Mouse (Mus musculus) liver, embryonic 16.5 days (tissue): ENCODE measurements at regions not wholly inside any gene's neighbourhood (a gene's known extent, or its start where the extent isn't known, plus 50 kb on each side); places are given as distances from the start of the nearest gene placed in this dataset.

Experiments
- ATAC-seq: fragments of 200-750 bp; cut with Nextera tagmentation; 2 replicates; pipeline ENCODE4 v1.8.0; 2017; ENCODE audit warnings: low read depth, mild to moderate bottlenecking, moderate number of reproducible peaks, moderate library complexity
- H3K27ac ChIP-seq: fragments of 300-500 bp; sonication (generic); 2 replicates; pipeline ENCODE4 v1.5.1; 2014; ENCODE audit warnings: mild to moderate bottlenecking, low read length
- H3K27me3 ChIP-seq: fragments of 300-500 bp; sonication (generic); 2 replicates; pipeline ENCODE4 v1.6.1; 2014; ENCODE audit warnings: low read depth, low read length, mixed read lengths; ENCODE audit not compliant: control insufficient read depth, insufficient read depth
- H3K36me3 ChIP-seq: fragments of 300-500 bp; sonication (generic); 2 replicates; pipeline ENCODE4 v1.6.1; 2014; ENCODE audit warnings: mild to moderate bottlenecking; ENCODE audit not compliant: control insufficient read depth, insufficient read depth
- H3K4me1 ChIP-seq: fragments of 300-500 bp; sonication (generic); 2 replicates; pipeline ENCODE4 v1.6.1; 2014; ENCODE audit warnings: low read depth, low read length, mixed read lengths; ENCODE audit not compliant: control insufficient read depth
- H3K4me2 ChIP-seq: fragments of 300-500 bp; sonication (generic); 2 replicates; pipeline ENCODE4 v1.6.1; 2014; ENCODE audit warnings: low read depth, low read length, mixed read lengths
- H3K4me3 ChIP-seq: fragments of 300-500 bp; sonication (generic); 2 replicates; pipeline ENCODE4 v1.5.1; 2014; ENCODE audit warnings: low read depth, mild to moderate bottlenecking, low read length
- H3K9ac ChIP-seq: fragments of 300-500 bp; sonication (generic); 2 replicates; pipeline ENCODE4 v1.6.1; 2014; ENCODE audit warnings: low read depth, low read length
- H3K9me3 ChIP-seq: fragments of 300-500 bp; sonication (generic); replicated peaks from 2 replicates; pipeline ENCODE4 v1.6.1; 2016; ENCODE audit warnings: low read length; ENCODE audit not compliant: control insufficient read depth
- WGBS: fragments of 180-500 bp; shearing (Covaris S2); extraction: QIAGEN DNeasy Blood & Tissue Kit; methylation state at CpG from one replicate; pipeline ENCODE4 v1.1.7; 2014; ENCODE audit not compliant: insufficient replicate concordance; 5-methylcytosine and 5-hydroxymethylcytosine counted together

DNA sequence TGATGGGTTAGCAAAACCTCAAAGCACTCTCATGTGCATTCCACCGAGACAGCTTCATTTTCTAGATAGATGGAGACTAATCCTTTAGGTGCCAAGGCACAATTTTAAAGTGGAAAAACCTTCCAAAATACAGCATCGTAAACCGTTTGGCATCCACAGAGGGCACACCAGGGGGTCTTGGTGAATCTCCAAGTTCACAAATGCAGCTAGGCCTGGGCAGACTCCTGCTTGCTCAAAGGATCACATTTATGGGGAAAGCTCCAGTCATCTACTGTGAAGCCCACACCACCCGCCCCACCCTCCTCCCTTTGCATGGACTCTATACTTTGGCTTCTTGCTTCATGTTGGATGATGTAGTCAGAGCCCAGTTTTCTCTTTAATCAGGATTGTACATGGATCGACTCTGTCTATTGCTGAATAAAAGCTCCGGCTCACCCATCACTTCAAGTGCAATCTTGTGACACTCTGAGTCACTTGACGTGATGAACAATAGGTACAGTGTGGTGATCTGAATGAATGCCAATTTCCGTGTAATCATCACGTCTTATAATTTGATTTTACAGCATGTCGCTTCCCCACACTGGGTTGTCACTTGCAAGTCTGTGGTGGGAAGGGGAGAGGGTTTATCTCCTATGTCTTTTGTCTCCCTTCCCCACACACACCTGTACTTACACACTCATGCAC lies 129.2 kb upstream of the Pkdcc start:
- Histone ChIP-seq H3K9me3 (no peaks in the 10 kb centered on the region), H3K9ac (no peak overlapping the region), H3K4me1 (no peaks in the 10 kb centered on the region), H3K4me2 (no peak overlapping the region), H3K36me3 (no peaks in the 10 kb centered on the region), H3K4me3 (no peak overlapping the region), H3K27ac (no peak overlapping the region), H3K27me3 (no peaks in the 10 kb centered on the region)
- WGBS: 76% methylated on average over 10 of the region's 10 CpGs
- no peak for ATAC-seq

DNA sequence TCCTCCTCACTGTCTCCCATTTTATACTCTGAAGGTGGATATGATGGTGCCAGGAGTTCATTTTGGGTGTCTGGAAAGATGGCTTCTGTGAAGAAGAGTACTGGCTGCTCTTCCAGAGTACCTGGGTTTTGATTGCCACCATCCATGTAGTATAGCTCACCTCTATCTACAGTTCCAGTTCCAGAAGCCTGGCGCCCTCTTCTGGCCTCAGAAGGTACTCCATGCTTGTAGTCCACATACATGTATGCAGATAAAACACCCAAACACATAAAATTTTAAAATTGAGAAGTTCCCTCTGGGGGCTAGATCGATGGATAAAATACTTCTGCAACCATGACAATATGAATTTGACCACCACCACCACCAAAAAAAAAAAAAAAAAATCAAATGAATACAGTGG lies 128.4 kb upstream of the Pkdcc start:
- WGBS: 33% methylated on average over 2 of the region's 2 CpGs
- Histone ChIP-seq H3K27ac (no peak overlapping the region), H3K36me3 (no peaks in the 10 kb centered on the region), H3K9ac (no peak overlapping the region), H3K4me3 (no peak overlapping the region), H3K4me2 (no peak overlapping the region), H3K27me3 (no peaks in the 10 kb centered on the region), H3K4me1 (no peaks in the 10 kb centered on the region), H3K9me3 (no peaks in the 10 kb centered on the region)
- no peak for ATAC-seq

DNA sequence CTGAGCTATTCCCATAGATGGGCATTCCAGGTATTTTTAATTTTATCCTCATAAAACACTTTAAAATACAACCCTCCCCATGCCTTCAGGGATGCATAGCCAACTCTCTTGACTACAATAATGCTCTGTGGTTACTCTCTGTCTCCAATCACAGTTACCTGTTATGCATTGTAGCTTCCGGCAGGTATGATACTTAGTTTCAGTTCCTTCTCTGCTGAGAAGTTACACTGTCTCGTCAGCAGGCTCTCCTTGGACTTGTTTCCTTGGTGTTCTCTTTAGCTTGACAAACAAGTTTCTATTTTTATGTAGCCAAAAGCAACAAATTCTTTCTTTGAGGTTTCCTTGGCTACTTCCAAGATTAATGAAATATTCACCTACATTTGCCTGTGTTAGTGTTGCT lies 126.6 kb upstream of the Pkdcc start:
- Histone ChIP-seq H3K4me3 (no peak overlapping the region), H3K27ac (no peak overlapping the region), H3K9me3 (no peaks in the 10 kb centered on the region), H3K27me3 (no peaks in the 10 kb centered on the region), H3K9ac (no peak overlapping the region), H3K4me1 (no peaks in the 10 kb centered on the region), H3K36me3 (no peaks in the 10 kb centered on the region), H3K4me2 (no peak overlapping the region)
- no peak for ATAC-seq
- 57% methylated on average over 2 of the region's 2 CpGs for WGBS

DNA sequence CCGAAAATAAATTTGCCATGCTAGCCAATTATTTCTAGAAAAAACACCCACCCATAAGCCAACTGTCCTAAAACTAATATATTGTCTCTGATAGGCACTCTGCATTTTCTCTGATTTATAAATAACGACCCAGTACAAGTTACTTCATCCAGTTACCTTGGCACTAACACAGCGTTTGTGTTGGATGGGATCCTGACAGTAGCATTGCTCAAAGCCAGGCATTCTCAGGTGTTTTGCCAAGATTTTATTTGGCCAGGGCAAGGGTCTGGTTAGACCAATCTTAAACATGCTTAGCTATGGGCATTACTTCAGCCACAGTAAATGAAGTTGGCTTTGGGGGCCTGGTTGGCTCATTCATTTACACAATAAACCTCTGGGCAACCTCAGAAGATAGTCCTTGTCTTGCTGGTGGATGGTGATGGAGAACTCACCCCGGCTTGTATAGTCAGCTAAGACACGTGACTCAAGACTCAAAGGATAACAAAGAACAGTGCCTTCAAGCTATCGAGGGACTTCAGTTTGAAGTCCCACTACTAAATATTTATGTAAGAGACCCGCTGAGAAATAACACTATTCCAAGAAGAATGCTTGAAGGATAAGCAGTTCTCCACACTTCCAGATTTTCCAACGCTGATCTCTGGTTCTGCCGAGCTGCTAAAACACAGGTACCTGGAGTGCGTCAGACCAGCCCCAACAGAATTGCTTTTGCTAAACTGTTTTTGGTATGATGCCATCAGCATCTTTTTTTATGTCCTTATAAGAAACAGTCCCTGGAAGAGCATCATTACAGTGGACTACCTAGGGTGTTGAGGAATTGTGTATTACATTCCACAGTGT lies 125.0 kb upstream of the Pkdcc start:
- H3K4me3 ChIP-seq: no peak overlapping the region
- H3K4me1 ChIP-seq: no peaks in the 10 kb centered on the region
- no peak overlapping the region for H3K27ac ChIP-seq
- no peaks in the 10 kb centered on the region for H3K36me3 ChIP-seq
- 55% methylated on average over 10 of the region's 10 CpGs for WGBS
- no peaks in the 10 kb centered on the region for H3K27me3 ChIP-seq
- H3K4me2 ChIP-seq: no peak overlapping the region
- ATAC-seq: no peak
- H3K9me3 ChIP-seq: no peaks in the 10 kb centered on the region
- H3K9ac ChIP-seq: no peak overlapping the region

DNA sequence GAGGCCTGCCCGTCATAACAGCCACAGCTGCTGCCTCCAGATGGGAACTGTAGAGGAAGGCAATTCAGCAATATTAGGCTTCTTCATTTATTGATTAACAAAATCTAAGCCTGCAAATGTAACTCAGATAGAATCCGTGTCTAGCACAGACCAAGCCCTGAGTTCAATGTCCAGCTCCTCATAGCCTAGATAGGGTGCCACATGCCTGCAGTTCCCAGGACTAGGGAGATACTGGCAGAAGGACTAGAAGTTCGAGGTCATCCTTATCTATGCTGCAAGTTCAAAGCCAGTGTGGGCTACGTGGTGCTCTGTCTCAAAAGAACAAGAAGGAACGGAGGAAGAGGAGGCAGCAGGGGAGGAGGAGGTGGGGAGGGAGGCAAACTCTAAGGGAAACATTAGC lies 121.2 kb upstream of the Pkdcc start:
- Histone ChIP-seq H3K4me3 (no peak overlapping the region), H3K4me2 (no peak overlapping the region), H3K9ac (no peak overlapping the region), H3K27me3 (no peaks in the 10 kb centered on the region), H3K4me1 (no peaks in the 10 kb centered on the region), H3K27ac (no peak overlapping the region), H3K9me3 (no peaks in the 10 kb centered on the region), H3K36me3 (no peaks in the 10 kb centered on the region)
- ATAC-seq: no peak
- WGBS: 40% methylated on average over 5 of the region's 5 CpGs

DNA sequence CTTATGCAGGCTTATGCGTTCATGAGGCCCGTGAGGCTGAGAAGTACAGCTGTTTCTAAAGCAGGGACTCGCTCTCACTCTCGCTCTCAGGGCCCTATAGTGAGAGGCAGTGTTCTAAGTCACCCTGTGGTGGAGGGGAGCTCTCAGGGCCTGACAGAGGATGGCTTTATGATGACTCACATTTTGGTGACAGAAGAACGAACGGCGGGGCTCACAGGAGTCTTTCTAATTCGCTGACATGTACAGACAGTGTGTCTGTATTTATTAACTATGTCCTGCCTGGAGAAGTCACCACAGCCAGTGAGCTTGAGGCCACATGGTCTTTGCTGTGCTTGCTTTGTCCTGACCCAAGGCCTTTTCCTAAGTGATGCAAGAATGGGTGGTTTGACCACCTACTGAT lies 118.6 kb upstream of the Pkdcc start:
- Histone ChIP-seq H3K4me2 (no peak overlapping the region), H3K4me3 (no peak overlapping the region), H3K36me3 (no peaks in the 10 kb centered on the region), H3K27ac (no peak overlapping the region), H3K27me3 (no peaks in the 10 kb centered on the region), H3K4me1 (no peaks in the 10 kb centered on the region), H3K9me3 (no peaks in the 10 kb centered on the region), H3K9ac (no peak overlapping the region)
- 47% methylated on average over 8 of the region's 8 CpGs for WGBS
- no peak for ATAC-seq

DNA sequence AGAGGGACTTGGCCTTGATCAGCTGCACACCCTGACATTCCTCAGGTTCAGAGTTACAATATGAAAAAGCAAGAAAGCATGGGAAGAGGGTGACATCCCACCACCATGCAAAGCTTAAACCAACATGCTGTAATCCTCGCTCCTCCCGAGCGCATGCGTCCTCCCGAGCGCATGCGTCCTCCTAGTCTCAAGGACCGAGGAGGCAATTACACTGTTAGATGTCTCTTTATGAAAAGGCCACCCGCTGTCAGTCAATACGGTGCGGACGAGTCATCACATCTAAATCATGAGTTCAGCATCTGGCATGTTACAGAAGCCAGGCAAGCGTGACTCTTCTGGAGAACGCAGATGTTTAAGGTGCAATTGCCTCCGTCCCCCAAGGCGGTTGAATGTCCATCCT lies 117.1 kb upstream of the Pkdcc start:
- H3K9me3 ChIP-seq: no peaks in the 10 kb centered on the region
- no peak for ATAC-seq
- no peak overlapping the region for H3K4me2 ChIP-seq
- H3K4me3 ChIP-seq: no peak overlapping the region
- H3K9ac ChIP-seq: no peak overlapping the region
- no peak overlapping the region for H3K27ac ChIP-seq
- H3K27me3 ChIP-seq: no peaks in the 10 kb centered on the region
- no peaks in the 10 kb centered on the region for H3K4me1 ChIP-seq
- 81% methylated on average over 16 of the region's 16 CpGs for WGBS
- no peaks in the 10 kb centered on the region for H3K36me3 ChIP-seq

DNA sequence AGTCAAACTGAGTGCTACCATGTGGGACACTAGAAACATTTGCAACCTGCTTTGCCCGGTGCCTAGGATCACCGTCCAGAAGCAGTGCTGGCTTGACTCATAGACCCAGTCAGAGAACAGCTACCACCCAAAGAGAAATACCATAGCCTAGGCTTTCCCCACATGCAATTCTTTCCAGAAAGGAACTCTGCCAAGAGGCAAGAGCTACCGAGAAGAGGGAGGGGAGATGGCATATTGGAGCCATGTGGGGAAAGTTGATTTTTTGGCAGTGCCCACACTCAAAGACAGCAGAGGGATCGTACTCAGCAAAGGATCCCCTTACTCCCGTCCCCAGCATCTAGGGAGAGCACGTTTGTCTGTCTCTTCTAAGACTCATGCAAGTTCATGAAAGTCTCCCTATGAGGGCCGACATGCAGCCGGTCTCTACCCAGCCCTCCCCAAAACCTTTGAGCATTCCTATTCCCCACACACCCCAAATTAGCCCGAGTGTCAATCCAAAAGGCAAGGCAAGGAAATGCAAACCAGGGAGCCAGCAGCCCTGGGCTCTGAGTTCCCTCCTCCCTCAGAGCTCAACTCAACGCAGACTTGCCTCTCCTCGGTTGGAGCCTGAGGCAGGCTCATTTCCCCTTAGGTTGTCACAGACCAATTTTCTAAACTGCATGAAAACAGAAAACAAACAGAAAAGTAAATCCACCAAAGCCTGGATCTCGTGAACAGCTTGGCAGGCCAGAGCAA lies 116.2 kb upstream of the Pkdcc start:
- ATAC-seq: no peak
- 58% methylated on average over 12 of the region's 12 CpGs for WGBS

DNA sequence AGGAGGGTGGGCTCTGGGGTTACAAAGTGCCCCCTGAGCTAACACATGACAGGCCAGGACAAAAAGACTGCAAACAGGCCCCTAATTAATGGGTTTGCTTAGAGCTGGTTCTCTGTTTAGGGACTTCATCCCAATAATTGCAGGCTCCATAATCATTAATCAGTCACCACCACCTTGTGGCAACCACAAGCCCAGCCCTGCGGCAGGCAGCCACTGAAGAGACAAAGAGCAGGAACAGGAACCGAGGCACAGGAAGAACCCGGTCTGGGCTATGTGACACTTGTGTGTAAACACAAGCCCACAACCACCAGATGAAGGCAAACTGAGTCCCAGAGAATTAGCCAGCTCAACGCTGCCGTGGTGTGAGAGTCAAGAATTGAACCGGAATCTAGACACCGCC lies 114.1 kb upstream of the Pkdcc start:
- WGBS: 19% methylated on average over 7 of the region's 7 CpGs
- H3K9ac ChIP-seq: no peak overlapping the region
- H3K4me1 ChIP-seq: no peaks in the 10 kb centered on the region
- no peak overlapping the region for H3K27ac ChIP-seq
- H3K4me2 ChIP-seq: no peak overlapping the region
- no peak for ATAC-seq
- H3K9me3 ChIP-seq: no peaks in the 10 kb centered on the region
- no peaks in the 10 kb centered on the region for H3K27me3 ChIP-seq
- no peak overlapping the region for H3K4me3 ChIP-seq
- no peaks in the 10 kb centered on the region for H3K36me3 ChIP-seq

More for the DNA sequence above, 116.2 kb upstream of the Pkdcc start:
- Histone ChIP-seq H3K27ac (no peak overlapping the region), H3K9ac (no peak overlapping the region), H3K27me3 (no peaks in the 10 kb centered on the region), H3K4me1 (no peaks in the 10 kb centered on the region), H3K36me3 (no peaks in the 10 kb centered on the region), H3K4me3 (no peak overlapping the region), H3K4me2 (no peak overlapping the region), H3K9me3 (no peaks in the 10 kb centered on the region)
